Mouse (Mus musculus): Measurements from ENCODE around the gene Smim22. TPM values are rescaled to one million over a fixed set of nuclear protein-coding genes. Genes with fewer than 3 reads are reported as not detected.

Gene Smim22
- 1 to 10 TPM in 1 of 2 experiments, not detected in 1; 1.4 TPM for total RNA-seq (2021)
- long read RNA-seq, experiment 1, partial matches to known transcripts = 1 of 2 reads
- long read RNA-seq, experiment 1, other reads (novel, unspliced or antisense) = 0 of 2 reads
- long read RNA-seq, experiment 2, partial matches to known transcripts = 0 of 2 reads
- long read RNA-seq, experiment 2, other reads (novel, unspliced or antisense) = 1 of 2 reads

DNA sequence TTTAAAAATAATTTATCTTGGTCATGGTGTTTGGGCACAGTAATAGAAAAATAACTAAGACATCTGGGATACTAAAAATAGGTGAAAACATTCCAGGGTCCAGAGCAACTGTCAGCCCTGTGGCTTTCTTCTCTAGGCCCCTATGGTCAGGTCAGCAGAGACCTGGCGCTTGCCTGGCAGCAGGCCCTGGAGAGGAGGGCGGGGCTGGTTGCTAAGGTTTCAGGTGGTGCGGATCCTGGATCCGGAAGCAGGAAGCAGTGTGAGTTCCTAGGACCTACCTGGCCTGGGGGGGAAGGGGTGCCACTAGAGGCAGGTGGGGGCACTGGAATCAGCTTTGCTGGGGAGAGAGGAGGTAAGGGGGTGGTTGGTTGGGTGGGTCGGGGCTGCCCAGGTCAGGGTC lies at the start of gene Smim22:
Gene Smim22 (plus strand): TSS at position 222 of the 400 bp plus-strand sequence.
- no peak for DNase-seq

DNA sequence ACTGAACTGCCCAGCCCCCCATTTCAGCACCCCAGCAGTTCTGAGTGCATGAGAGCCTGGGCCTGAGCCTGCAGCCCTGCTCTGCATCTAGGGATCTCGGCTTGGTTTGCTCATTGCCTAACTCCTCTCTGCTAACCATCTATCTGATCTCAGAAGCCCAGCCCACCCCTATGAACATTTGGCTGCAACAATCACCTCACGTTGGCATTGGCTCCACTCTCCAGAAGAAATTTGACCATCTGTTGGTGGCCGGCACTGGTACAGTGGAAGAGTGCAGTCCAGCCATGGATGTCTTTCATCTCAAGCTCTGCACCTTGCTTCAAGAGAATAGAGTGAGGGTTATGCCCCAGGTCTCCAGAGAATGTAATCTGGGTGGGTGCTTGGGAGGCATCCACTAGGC lies 49.6 kb upstream of the Smim22 start:
- no peak for DNase-seq

DNA sequence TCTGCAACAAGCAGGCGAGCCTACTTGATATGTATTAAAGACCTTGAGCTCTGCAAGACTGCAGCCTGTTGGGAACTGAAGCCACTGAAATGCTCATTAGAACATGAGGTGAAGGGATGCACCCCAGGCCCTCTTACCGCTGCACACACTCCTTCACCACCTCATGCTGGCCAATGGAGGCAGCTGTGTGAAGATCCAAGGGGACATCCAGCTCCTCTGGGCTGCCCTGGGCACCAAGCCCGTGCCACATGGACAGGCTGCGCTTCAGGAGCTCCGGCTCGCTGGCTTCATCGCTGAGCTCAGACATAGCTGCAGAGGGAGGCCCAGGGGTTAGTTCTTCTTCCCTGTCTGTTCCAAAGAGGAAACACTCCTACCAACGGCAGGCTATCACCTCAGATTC lies 46.8 kb upstream of the Smim22 start:
- no peak for DNase-seq

DNA sequence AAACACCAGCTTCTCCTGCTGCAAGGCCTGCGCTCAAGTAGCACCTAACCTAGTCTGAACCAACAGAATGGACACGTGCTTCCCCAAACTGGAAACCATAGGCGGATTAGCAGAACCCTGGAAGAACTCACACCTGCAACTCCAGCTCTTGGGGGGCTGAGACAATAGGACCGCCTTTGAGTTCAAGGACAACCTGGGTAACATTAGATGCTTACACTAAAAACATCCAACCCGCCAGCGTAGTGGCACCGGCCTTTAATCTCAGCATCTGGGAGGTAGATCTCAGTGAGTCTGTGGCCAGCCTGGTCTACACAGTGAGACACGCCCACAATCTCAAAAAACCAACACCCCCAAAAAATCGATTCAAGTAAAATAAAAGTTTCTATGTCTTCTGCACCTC lies 43.7 kb upstream of the Smim22 start:
- DNase-seq = no peak

DNA sequence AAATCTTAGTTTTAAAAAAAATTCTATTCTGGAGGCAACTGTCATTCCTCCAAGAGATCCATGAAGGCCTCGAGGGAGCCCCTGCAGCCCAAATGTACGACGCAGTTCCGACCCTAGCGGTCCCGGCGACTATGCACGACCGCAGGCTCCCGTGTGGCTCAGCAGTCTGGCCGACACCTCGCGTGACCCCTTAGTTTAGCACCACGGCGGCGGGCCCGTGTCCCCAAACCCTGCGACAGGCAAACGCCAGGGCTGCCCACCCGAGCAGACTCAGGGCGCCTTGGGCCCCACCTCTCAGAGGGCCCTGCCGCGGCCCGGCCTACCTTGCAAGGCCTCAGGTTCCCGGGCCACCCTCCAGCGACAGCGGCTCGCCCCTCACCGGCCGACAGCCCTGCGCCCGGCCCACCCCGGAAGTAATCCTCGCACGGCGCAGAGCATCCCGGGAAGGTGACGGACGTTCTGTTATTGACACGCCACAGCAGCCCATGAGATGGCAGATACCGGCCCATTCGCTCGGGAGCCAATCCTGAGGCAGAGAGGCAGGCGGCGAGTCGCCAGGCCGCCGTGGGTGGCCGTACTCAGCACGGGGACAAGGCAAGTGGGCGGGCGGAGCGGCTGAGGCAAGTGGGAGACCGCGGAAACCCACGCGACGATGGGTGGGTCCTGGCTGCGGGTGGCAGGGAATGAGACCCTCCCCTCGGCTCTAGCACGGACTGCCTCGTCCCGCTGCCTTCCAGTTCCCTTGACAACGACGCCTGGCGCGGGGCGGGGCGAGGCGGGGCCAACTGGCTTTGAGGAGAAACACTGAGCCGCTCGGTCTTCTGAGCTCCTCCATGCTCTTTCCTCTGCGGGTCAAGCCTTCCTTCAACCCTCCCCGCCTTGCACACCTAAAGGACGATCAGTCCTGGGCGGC lies 43.0 kb upstream of the Smim22 start, which contains the start of gene Anks3:
Gene Anks3 (minus strand): TSS at position 409 of the 913 bp plus-strand sequence.
- peak; percentile 98 for DNase-seq

DNA sequence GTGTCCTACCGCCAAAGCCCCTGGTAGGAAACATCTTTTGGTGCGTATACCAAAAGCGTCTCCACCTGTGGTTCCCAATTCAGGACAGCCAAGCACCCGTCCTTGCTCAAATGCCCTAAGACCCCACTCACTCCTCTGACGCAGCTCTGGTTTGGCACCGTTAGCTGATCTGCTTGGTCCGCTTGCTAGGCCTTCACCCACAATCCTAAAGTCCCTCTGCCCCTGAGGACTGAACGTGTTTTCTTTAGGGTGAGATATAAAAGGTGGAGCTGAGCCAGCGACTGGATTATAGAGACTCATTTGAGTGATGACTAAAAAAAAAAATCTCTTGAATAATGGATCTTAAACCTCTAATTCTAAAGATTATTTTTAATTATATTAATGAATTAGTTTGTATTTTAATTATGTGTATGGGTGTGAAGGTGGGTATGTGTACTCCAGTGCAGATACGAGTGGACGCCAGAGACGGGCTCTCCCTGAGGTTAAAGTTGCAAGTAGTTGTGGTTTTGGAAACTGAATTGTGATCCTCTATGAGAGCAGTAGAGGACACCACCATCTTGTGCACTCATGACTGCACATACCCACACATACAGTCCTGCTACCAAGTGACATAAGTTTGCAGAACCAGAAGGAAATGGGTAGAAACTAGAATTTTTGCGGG lies 42.2 kb upstream of the Smim22 start:
- DNase-seq = no peak

DNA sequence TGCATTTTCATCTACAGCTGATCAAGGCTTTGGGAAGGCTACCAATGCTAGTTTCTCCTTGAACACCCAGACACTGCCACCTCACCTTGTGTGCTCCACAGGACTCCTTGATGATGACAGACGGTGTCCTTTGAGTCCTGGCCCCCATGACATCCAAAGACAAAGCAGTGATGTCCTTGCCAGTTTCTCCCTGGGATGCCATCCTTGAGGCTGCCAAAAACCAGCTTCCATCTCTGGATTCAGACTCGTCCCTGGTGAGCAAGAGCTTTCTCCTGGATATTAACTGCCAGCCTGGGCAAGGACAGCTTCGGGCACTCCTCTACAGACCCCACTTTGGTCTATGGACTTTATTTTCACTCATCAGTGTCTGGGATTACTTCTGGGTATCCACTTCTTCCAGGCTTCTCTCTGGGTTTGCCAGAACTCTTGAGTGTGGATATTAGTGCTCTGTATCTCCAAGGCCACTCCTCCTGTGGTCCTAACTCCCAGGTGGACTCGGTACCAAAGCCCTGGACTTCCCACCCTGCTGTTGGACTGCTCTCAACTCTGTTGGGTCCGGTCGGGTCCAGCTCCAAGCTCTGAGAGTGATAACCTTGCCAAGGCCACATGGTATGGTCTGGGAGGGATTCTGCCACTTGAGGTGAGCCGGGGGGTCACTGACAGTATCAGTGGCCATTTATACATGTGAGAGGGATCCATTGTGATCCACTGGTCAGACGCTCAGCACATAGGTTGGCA lies 41.5 kb upstream of the Smim22 start:
- no peak for DNase-seq

DNA sequence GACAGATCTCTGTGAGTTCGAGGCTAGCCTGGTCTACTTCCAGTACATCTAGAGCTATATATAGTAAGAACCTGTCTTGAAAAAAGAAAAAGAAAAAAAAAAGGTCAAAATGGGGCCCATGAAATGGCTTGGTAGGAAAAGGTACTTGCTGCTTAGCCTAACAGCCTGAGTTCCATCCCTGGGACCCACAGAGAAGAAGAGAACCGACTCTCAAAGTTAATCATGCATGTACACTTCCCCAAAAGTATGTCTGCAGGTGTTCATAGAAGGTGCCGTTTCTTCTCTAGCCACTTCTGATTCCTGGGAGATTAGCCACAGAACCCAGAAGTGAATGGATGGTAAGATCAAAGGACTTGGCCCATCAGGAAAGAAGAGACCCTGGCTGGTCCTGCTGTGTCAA lies 38.7 kb upstream of the Smim22 start:
- no peak for DNase-seq

DNA sequence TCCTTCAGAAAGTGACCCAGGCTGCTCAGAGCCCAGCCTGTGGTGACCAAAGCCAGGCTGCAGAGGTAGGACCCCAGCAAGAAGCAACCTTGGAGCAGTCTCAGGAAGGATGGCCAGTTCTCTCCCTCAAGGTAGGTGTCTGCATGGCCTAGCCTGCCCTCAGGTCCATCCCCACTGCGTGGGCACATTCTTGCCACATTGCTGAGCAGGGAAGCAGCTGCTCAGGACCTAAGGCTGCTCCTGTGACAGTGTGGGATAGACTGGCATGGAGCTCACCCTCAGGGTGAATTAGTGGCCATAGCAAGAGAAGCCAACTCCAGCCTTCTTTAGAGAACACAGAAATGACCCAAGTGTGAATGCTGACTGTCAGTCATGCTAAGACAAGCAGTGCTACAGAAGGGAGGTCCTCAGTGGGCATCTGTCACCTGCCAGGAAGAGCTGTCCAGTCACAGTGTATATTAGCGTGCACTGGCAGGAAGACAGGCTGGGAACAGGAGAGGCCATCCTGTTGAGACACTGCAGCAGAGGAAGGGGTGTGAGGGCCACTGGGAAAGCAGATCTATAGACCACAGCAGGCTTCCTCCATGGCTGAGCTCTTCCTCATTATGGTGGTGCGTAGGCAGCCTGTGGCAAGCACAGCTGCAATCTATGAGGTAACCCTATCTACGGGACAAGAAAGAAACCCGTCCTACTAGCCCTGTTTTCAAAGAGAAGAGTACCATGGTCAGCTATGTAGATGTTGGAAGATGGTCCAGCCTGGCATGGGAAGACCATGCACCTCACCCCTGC lies 37.8 kb upstream of the Smim22 start:
- DNase-seq = no peak

DNA sequence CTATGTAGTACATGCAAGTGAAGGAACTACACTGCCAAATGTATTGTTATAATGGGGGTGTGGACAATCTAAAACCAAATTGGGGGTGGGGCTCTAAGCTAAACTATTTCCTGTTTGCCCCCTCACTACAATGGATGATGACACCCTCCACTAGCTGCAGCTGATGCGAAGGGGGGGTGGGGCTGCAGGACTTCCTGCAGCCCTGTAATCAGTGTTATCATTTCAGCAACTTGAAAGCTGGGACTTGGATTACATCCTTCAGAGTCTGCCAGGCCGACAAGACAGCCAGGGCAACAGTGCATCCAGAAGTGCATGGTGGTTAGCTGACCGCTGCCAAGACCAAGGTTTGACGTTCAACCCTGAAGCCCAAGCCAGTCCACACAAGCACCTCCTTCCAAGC lies 35.5 kb upstream of the Smim22 start:
- no peak for DNase-seq

DNA sequence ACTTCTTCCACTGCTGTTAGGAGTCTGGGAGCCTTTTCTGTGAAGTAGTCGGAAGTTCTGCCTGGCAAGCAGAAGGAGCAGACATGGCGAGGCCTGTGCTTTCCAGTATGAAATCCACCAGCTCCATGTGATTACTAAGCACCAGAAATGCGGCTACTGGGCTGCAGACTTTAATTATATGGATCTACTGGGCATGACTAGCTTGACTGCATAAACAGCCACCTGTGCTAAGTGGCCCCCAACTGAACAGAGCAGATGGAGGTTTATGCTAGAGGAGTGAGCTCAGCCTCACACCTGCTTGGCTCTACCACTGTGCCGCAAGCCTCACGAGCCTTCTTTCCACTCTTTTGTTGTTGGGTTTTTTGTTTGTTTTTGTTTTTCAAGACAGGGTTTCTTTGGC lies 32.6 kb upstream of the Smim22 start:
- DNase-seq = no peak

DNA sequence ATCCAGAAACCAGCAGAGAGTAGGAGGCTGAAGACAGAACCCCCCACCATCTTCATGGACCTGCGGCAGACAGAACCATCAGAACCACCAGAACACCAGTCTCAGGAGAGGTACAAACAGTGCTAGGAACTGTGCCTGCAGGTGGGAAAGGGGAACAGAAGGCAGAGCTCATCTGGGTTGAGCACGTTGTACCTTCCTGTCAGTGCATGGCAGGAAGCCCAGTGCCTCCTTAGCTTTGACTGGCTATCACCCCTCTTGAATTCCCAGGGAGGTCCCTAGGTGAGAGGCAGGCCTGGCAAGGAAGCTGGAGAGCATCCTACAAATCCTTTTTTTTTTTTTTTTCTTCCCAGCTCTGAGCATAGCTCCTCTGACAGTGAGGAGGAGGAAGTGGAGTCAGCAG lies 30.9 kb upstream of the Smim22 start:
- no peak for DNase-seq

DNA sequence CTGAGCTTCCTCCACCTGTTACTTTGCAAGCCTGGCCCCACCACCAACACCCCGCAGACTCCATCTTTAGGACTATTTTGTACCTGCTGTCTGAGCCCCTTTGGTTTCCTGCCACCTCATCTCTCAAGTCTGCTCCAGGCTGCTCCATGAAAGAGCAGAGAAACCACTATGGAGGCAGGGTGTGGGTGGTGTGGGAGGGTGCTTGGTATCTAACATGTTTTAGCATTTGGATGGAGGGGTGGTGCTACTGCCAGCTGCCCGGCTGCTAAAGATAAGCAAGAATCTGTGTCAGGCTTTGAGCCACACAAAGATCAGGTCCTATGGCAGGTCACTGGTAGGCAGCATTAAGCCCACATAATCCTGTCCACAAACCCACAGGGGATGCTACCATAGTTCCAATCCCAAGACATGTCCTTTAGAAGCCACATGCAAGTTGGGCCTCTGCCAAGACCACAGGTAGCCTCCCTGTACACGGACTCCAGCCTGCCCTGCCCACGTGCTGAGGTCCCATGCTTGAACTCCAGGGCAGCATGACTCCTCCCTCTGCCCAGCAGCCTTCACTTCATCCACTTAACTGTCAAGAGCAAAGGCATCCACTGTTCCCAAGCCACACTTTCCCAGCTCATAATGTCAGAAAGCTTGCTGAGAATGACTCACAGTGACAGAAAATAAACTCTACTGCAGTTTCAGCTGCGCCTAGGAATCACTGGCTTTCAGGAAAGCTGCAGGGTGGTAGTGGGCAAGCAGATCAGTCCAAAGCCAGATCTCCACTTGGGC lies 28.6 kb upstream of the Smim22 start:
- DNase-seq = no peak

DNA sequence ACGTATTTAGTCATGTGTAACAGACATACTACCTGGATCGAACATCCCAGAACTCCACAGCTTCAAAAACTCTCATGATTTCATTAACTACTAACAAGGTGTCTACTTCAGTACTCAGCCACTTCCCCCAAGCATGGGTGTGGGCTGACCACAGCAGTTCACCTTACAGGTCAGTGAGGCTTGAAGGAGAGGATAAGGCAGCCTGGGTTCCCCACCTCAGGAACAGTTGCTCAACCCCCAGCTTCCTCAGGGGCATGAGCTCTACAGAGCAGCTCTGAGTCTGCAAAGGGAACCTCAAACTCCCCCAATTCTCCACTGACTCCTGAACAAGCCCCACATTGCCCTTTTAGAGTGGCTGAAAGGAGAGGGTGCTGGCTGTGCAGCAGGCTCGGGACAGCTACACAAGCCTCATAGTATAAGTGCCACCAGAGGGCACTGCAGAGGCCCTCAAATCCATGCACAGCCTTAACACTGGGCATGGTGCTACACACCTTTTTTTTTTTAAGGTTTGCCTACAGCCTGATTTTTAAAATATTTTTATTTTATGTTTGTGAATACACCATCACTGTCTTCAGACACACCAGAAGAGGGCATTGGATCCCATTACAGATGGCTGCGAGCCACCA lies 27.2 kb upstream of the Smim22 start:
- DNase-seq = peak; percentile 49

DNA sequence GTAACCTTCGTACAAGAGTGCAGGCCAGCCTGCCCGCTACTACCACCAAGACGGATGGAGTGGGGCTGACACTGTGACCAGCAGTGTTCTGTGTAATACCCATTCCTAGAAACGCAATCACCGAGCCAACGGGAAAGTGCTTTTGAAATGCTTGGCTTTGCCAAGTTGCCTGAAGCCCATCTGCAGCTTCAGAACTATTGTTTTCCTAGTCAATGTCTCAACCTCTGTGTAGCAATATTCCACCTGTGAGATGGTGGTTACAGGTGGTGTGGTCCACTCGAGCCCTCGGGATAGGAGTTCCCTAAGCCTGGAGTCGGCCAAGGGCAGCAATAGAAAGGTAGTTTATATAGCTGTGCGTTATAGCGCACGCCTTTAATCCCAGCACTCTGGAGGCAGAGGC lies 22.4 kb upstream of the Smim22 start:
- no peak for DNase-seq

DNA sequence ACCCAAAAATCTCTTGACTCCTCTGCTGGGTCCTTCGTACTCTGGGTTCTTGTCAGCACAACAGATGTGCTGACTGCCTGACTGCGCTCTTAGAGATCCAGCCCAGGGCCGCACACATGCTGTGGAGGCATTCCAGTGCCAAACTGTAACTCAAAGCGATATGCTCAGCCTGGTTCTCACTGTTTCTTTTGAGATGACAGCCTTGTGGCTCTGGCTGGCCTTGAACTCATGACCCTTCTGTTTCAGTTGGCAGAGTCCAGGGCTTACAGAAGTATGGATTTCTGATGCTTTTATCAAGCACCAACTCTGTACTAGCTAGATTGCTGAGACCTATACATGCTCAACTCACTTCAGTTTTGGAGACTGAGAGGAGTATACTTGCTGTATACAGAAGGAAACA lies 13.8 kb upstream of the Smim22 start:
- DNase-seq = no peak

DNA sequence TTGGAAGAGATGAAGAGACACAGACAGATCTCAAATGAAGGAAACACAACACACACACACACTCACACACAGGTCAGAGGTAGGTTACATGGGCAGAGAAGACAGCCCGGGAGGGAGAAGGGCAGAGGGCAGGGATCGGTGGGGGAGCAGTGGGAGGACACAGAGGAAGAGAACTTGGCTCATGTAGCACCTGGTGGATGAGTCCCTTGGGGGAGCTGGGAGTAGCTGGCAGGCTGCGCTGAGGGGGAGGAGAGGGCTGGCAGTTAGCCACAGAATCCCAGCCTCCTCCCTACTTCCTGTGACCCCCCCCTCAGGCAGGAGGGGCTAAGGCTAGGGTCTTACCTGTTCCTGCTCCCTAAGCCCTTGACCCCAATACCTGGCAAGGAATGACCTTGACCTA lies 9.5 kb upstream of the Smim22 start, which contains the start of gene Sept12:
Gene Sept12 (minus strand): TSS at position 300 of the 400 bp plus-strand sequence.
- peak; percentile 52 for DNase-seq

DNA sequence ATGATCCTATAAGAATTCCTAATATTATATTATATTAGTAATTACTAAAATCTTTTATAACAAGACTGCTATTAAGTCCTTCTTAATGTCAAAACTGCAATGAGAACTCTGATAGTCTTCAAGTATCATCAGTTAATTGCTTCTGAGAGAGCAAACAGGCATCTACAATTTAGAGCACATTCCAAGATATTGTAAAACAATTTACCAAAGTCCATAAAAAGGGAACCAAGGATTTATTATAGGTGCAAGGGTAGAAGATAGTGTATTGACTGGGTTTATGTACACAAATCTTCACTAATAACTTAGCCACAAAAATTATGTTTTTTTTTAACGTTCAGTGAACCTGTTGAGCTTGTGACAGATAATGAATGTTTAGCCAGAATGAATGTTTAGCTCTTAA lies 8.1 kb upstream of the Smim22 start:
- DNase-seq = no peak

DNA sequence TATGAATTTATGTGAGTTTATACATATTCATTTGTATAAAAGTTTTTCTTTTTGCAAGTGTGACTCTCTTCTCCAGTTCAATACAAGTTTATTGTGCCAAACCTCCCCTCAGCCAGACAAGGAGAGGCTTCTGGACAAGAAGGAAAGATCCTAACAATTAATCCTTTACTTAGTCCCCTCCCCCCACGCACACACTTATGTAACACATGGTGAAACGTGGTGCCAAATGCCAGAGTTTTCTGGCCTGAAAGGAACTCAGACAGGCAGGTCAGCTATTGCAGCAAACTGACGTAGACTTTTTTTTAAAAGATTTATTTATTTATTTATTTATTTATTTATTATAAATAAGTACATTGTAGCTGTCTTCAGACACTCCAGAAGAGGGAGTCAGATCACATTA lies 6.5 kb upstream of the Smim22 start:
- peak; percentile 40 for DNase-seq

DNA sequence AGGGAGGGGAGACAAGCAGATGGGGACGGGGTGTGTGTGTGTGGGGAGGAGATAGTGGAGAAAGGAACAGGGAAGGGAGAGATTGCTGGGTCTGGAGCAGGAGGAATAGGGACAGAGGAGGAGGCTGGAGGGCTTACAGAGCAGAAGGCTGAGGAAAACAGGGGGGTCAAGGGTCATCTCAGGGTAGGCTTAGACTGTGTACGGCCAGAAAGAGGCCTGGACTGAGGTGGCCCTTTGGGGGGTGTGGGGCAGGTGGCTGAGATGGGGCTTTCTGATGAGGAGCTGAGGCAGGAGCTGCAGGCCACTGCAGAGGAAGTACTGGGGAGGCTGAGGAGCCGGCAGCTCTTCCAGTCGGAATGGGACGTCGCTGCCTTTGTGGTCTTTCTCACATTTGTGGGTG lies 404 bp downstream of the Smim22 start:
- no peak for DNase-seq

Measured in adrenal gland, postnatal 10 days (tissue).